30 mouse cellular contexts compared by ENCODE assay signal in genomic region chr9:21124837-21125236, GRCm38 (mm10). TPM values are rescaled to one million over a fixed set of nuclear protein-coding genes. Genes with fewer than 3 reads are reported as not detected.
DNase-seq lines count a peak whose midpoint lies in the region; ATAC-seq and TF ChIP-seq lines count a peak whose summit lies in the region.
"Had no signal": no experiment of that assay in that cellular context is flagged by ENCODE, and none has a peak within 500 bp of the region (broad histone marks: within the 10 kb centered on the region; RNA-seq: fewer than 3 reads in every experiment).

No protein-coding gene starts in this region.

- no peak for TF ChIP-seq POLR2A in CH12.LX (IDR thresholded peaks at IDR 0.05; ENCODE audit: low read depth, low read length)
- no peak for TF ChIP-seq POLR2A in bone marrow, adult 2 months (IDR thresholded peaks at IDR 0.05; ENCODE audit: borderline replicate concordance, control insufficient read depth, low read depth, low read length)

- no peak overlapping the region for H3K4me3 ChIP-seq in CH12.LX (replicated peaks in 1 of 3; ENCODE audit: low read depth in 2 of 3, low read length in 2 of 3, poor library complexity in 1 of 3)
- no peak overlapping the region for H3K4me3 ChIP-seq in bone marrow, adult 2 months (replicated peaks; ENCODE audit: control insufficient read depth, low read depth, low read length)
- no peak overlapping the region for H3K4me3 ChIP-seq in lung, postnatal 0 days (ENCODE audit: low read depth, low read length)
- H3K4me3 ChIP-seq in hindbrain, embryonic 10.5 days = no peak overlapping the region
- H3K4me3 ChIP-seq: embryonic facial prominence, embryonic 10.5 days; embryonic facial prominence, embryonic 13.5 days; erythroblast, embryonic 14.5 days; forebrain, embryonic 10.5 days; forebrain, embryonic 13.5 days; heart, embryonic 15.5 days had no signal

- H3K27me3 ChIP-seq in CH12.LX (replicated peaks) = no peaks in the 10 kb centered on the region
- H3K27me3 ChIP-seq in lung, postnatal 0 days (replicated peaks; ENCODE audit: insufficient read depth, low read length) = no peaks in the 10 kb centered on the region
- no peaks in the 10 kb centered on the region for H3K27me3 ChIP-seq in hindbrain, embryonic 10.5 days (ENCODE audit: insufficient read depth, poor library complexity, severe bottlenecking)
- H3K27me3 ChIP-seq: embryonic facial prominence, embryonic 13.5 days; forebrain, embryonic 13.5 days; heart, embryonic 15.5 days had no signal

- no peak for DNase-seq in CH12.LX (ENCODE audit: extremely low read depth)
- no peak for DNase-seq in ovary, postnatal 36 days (ENCODE audit: low spot score)
- no peak for DNase-seq in lung, postnatal 0 days (ENCODE audit: low spot score)
- no peak for DNase-seq in hindbrain, embryonic 10.5 days (ENCODE audit: low spot score)
- DNase-seq: adrenal gland, adult 8-10 months; adrenal gland, postnatal 25 days; cerebellum, adult 11-12 months; cerebellum, adult 8-10 months; cerebellum, postnatal 10 days; cerebellum, postnatal 36 days; embryo, embryonic 11 days; gastrocnemius, postnatal 10 days; gastrocnemius, postnatal 36 days; heart, postnatal 10 days; heart, postnatal 36 days had no signal

- dilution Hi-C loops in CH12.LX (cut with MboI; ENCODE audit: extremely low pct_ligation_motif_present, extremely low pct_unique_long_range_greater_than_20kb, low sequenced_read_pairs) = no loop called here

- 72% methylated on average over 5 of the region's 5 CpGs for WGBS in bone marrow, adult 2 months
- WGBS in lung, postnatal 0 days = 79% methylated on average over 5 of the region's 5 CpGs
- 87% methylated on average over 5 of the region's 5 CpGs for WGBS in hindbrain, embryonic 10.5 days

- ATAC-seq in megakaryocyte, adult 5-6 weeks (ENCODE audit: poor library complexity, severe bottlenecking) = peak; percentile 59
- ATAC-seq in lung, postnatal 0 days = no peak
- ATAC-seq: activated CD4-positive, CD25-positive, alpha-beta regulatory T cell, adult 4 months; CD4-positive, CD25-positive, alpha-beta regulatory T cell, adult 4 months; forebrain, embryonic 13.5 days; forebrain, embryonic 16.5 days; hindbrain, postnatal 0 days; inflammation-experienced regulatory T-cells, adult 6 months had no signal

- H3K9me3 ChIP-seq in CH12.LX (replicated peaks; ENCODE audit: low read length) = no peaks in the 10 kb centered on the region
- H3K9me3 ChIP-seq in lung, postnatal 0 days (ENCODE audit: low read length) = no peaks in the 10 kb centered on the region
- H3K9me3 ChIP-seq in hindbrain, embryonic 10.5 days = no peaks in the 10 kb centered on the region
- H3K9me3 ChIP-seq: embryonic facial prominence, embryonic 10.5 days; embryonic facial prominence, embryonic 13.5 days; forebrain, embryonic 10.5 days; forebrain, embryonic 13.5 days; heart, embryonic 15.5 days had no signal

- TF ChIP-seq RAD21 in CH12.LX (IDR thresholded peaks at IDR 0.05; ENCODE audit: low read depth, low read length) = no peak

- no peak overlapping the region for H3K4me2 ChIP-seq in CH12.LX (ENCODE audit: insufficient read depth, low read depth, poor library complexity, severe bottlenecking)
- H3K4me2 ChIP-seq in lung, postnatal 0 days (replicated peaks; ENCODE audit: low read depth, low read length) = no peak overlapping the region
- H3K4me2 ChIP-seq: embryonic facial prominence, embryonic 13.5 days; forebrain, embryonic 13.5 days; heart, embryonic 11.5 days; heart, embryonic 15.5 days; hindbrain, embryonic 14.5 days had no signal

- TF ChIP-seq CTCF in CH12.LX (conservative IDR thresholded peaks at IDR 0.05 in 1 of 2, IDR thresholded peaks at IDR 0.05 in 1 of 2; ENCODE audit: low read depth in 2 of 2, low read length in 2 of 2) = no peak
- TF ChIP-seq CTCF in bone marrow, adult 2 months (IDR thresholded peaks at IDR 0.05; ENCODE audit: control insufficient read depth, insufficient read depth, low read length) = no peak
- no peak for TF ChIP-seq CTCF in lung, postnatal 0 days (IDR thresholded peaks at IDR 0.05)

- peaks cover 35 to 52% of the 10 kb centered on the region in 2 experiments for H3K4me1 ChIP-seq in CH12.LX (ENCODE audit: control insufficient read depth in 1 of 2, insufficient read depth in 2 of 2)
- peaks cover 3% of the 10 kb centered on the region; the same call in 1 of the 2 replicates for H3K4me1 ChIP-seq in bone marrow, adult 2 months (ENCODE audit: control insufficient read depth, insufficient read depth, low read length)
- no peaks in the 10 kb centered on the region for H3K4me1 ChIP-seq in lung, postnatal 0 days (ENCODE audit: insufficient read depth, low read depth, low read length)
- H3K4me1 ChIP-seq in hindbrain, embryonic 10.5 days (replicated peaks) = no peaks in the 10 kb centered on the region
- H3K4me1 ChIP-seq: embryonic facial prominence, embryonic 10.5 days; embryonic facial prominence, embryonic 13.5 days; forebrain, embryonic 10.5 days; forebrain, embryonic 13.5 days had no signal

- peaks cover 83 to 89% of the 10 kb centered on the region in 2 experiments for H3K36me3 ChIP-seq in CH12.LX (replicated peaks in 1 of 2; ENCODE audit: control insufficient read depth in 1 of 2, insufficient read depth in 1 of 2, low read length in 1 of 2)
- H3K36me3 ChIP-seq in lung, postnatal 0 days (ENCODE audit: insufficient read depth, low read length) = peaks cover 11% of the 10 kb centered on the region; the same call in 1 of the 2 replicates
- H3K36me3 ChIP-seq in hindbrain, embryonic 10.5 days = peaks cover 60% of the 10 kb centered on the region

- no peak for TF ChIP-seq EP300 in CH12.LX (IDR thresholded peaks at IDR 0.05; ENCODE audit: low read length)
- TF ChIP-seq EP300 in lung, postnatal 0 days (IDR thresholded peaks at IDR 0.05) = no peak

- peak overlapping the region; percentile 37; the same call in 1 of the 2 replicates for H3K9ac ChIP-seq in CH12.LX (ENCODE audit: insufficient read depth, low read depth)
- H3K9ac ChIP-seq in lung, postnatal 0 days (replicated peaks; ENCODE audit: low read depth) = no peak overlapping the region
- H3K9ac ChIP-seq: embryonic facial prominence, embryonic 13.5 days; forebrain, embryonic 13.5 days; heart, embryonic 15.5 days; hindbrain, embryonic 14.5 days had no signal

- in situ Hi-C loops in CH12.LX (cut with MboI; ENCODE audit: low pct_ligation_motif_present, low pct_unique_long_range_greater_than_20kb, low sequenced_read_pairs) = loop anchor here (5.0 kb wide), 1 partner anchor 93 kb away; the partner anchor contains the start of gene Icam5

- peaks cover 17% of the 10 kb centered on the region for H3K79me2 ChIP-seq in CH12.LX (replicated peaks; ENCODE audit: control insufficient read depth, extremely low read depth, insufficient read depth, poor library complexity, severe bottlenecking)

- H3K27ac ChIP-seq in CH12.LX (ENCODE audit: insufficient read depth, low read depth) = peak overlapping the region; percentile 90
- H3K27ac ChIP-seq in bone marrow, adult 2 months (ENCODE audit: control insufficient read depth, insufficient read depth, low read depth, low read length, poor library complexity) = peak overlapping the region; percentile 25; the same call in 1 of the 2 replicates
- no peak overlapping the region for H3K27ac ChIP-seq in lung, postnatal 0 days (ENCODE audit: low read length)
- no peak overlapping the region for H3K27ac ChIP-seq in hindbrain, embryonic 10.5 days
- H3K27ac ChIP-seq: embryonic facial prominence, embryonic 10.5 days; embryonic facial prominence, embryonic 13.5 days; forebrain, embryonic 10.5 days; forebrain, embryonic 13.5 days; hindbrain, embryonic 14.5 days; hindbrain, postnatal 0 days had no signal

RNA-seq across cellular contexts. Expression of gene Tyk2, which starts 6.2 kb away (rescaled TPM):
- total RNA-seq in CH12.LX (2012; rRNA removed) (64.3 and 80.0 TPM in 2 replicates), CH12.LX (2014; rRNA removed) (39.0 and 40.6 TPM in 2 replicates)
- polyA plus RNA-seq in CH12.LX (2012; ENCODE audit: insufficient read length, low read depth) = 45.1 and 49.6 TPM in 2 replicates
- polyA plus RNA-seq in bone marrow, adult 2 months (2011; ENCODE audit: insufficient read depth, insufficient read length, low replicate concordance, missing spikeins) = 15.0 and 27.9 TPM in 2 replicates
- total RNA-seq in megakaryocyte, adult 5-6 weeks (2015) = 24.9 and 30.9 TPM in 2 replicates
- 33.5 and 37.0 TPM in 2 replicates for total RNA-seq in megakaryocyte, adult 5-6 weeks (2017)
- 10.9 and 12.5 TPM in 2 replicates for polyA plus RNA-seq in lung, postnatal 0 days (2015; fragmentation: Nextera tagmentation; extraction: Ambion mirVana)
- 15.3 and 15.5 TPM in 2 replicates for polyA plus RNA-seq in hindbrain, embryonic 10.5 days (2016; fragmentation: Nextera tagmentation; extraction: Ambion mirVana)

RNA-seq across cellular contexts. Expression of gene Cdc37, which starts 24.9 kb away (rescaled TPM):
- total RNA-seq in CH12.LX (2012; rRNA removed) (227 and 230 TPM in 2 replicates), CH12.LX (2014; rRNA removed) (84.1 and 87.2 TPM in 2 replicates)
- polyA plus RNA-seq in CH12.LX (2012; ENCODE audit: insufficient read length, low read depth) = 447 and 532 TPM in 2 replicates
- polyA plus RNA-seq in bone marrow, adult 2 months (2011; ENCODE audit: insufficient read depth, insufficient read length, low replicate concordance, missing spikeins) = 29.6 and 51.1 TPM in 2 replicates
- 39.6 and 49.0 TPM in 2 replicates for total RNA-seq in megakaryocyte, adult 5-6 weeks (2015)
- total RNA-seq in megakaryocyte, adult 5-6 weeks (2017) = 149 and 165 TPM in 2 replicates
- polyA plus RNA-seq in lung, postnatal 0 days (2015; fragmentation: Nextera tagmentation; extraction: Ambion mirVana) = 165 and 171 TPM in 2 replicates
- 333 and 374 TPM in 2 replicates for polyA plus RNA-seq in hindbrain, embryonic 10.5 days (2016; fragmentation: Nextera tagmentation; extraction: Ambion mirVana)

RNA-seq across cellular contexts. Expression of gene Raver1, which starts 33.0 kb away (rescaled TPM):
- total RNA-seq in CH12.LX (2012; rRNA removed) (30.8 and 31.3 TPM in 2 replicates), CH12.LX (2014; rRNA removed) (16.0 and 18.9 TPM in 2 replicates)
- polyA plus RNA-seq in CH12.LX (2012; ENCODE audit: insufficient read length, low read depth) = 77.9 and 101 TPM in 2 replicates
- polyA plus RNA-seq in bone marrow, adult 2 months (2011; ENCODE audit: insufficient read depth, insufficient read length, low replicate concordance, missing spikeins) = 9.6 and 20.5 TPM in 2 replicates
- 36.0 and 43.0 TPM in 2 replicates for total RNA-seq in megakaryocyte, adult 5-6 weeks (2015)
- total RNA-seq in megakaryocyte, adult 5-6 weeks (2017) = 17.1 and 22.0 TPM in 2 replicates
- polyA plus RNA-seq in lung, postnatal 0 days (2015; fragmentation: Nextera tagmentation; extraction: Ambion mirVana) = 15.3 and 16.8 TPM in 2 replicates
- polyA plus RNA-seq in hindbrain, embryonic 10.5 days (2016; fragmentation: Nextera tagmentation; extraction: Ambion mirVana) = 94.3 and 103 TPM in 2 replicates

RNA-seq across cellular contexts. Expression of gene Gm38431, which starts 33.0 kb away (rescaled TPM):
- total RNA-seq in CH12.LX (2012; rRNA removed) (20.6 and 30.5 TPM in 2 replicates), CH12.LX (2014; rRNA removed) (0.26 and 1.1 TPM in 2 replicates)
- polyA plus RNA-seq in CH12.LX (2012; ENCODE audit: insufficient read length, low read depth) = 7.1 and 9.8 TPM in 2 replicates
- 2.5 and 4.9 TPM in 2 replicates for polyA plus RNA-seq in bone marrow, adult 2 months (2011; ENCODE audit: insufficient read depth, insufficient read length, low replicate concordance, missing spikeins)
- 43.4 and 44.9 TPM in 2 replicates for total RNA-seq in megakaryocyte, adult 5-6 weeks (2015)
- total RNA-seq in megakaryocyte, adult 5-6 weeks (2017) = 3.8 and 5.1 TPM in 2 replicates
- polyA plus RNA-seq in lung, postnatal 0 days (2015; fragmentation: Nextera tagmentation; extraction: Ambion mirVana) = 0.60 and 0.69 TPM in 2 replicates
- 2.9 and 3.7 TPM in 2 replicates for polyA plus RNA-seq in hindbrain, embryonic 10.5 days (2016; fragmentation: Nextera tagmentation; extraction: Ambion mirVana)

RNA-seq across cellular contexts. Expression of gene Pde4a, which starts 40.7 kb away (rescaled TPM):
- total RNA-seq in CH12.LX (2012; rRNA removed) (4.1 and 4.8 TPM in 2 replicates), CH12.LX (2014; rRNA removed) (1.2 and 1.7 TPM in 2 replicates)
- 7.2 and 7.6 TPM in 2 replicates for polyA plus RNA-seq in CH12.LX (2012; ENCODE audit: insufficient read length, low read depth)
- polyA plus RNA-seq in bone marrow, adult 2 months (2011; ENCODE audit: insufficient read depth, insufficient read length, low replicate concordance, missing spikeins) = 6.5 and 7.9 TPM in 2 replicates
- total RNA-seq in megakaryocyte, adult 5-6 weeks (2015) = 6.8 and 7.3 TPM in 2 replicates
- 3.0 and 3.9 TPM in 2 replicates for total RNA-seq in megakaryocyte, adult 5-6 weeks (2017)
- polyA plus RNA-seq in lung, postnatal 0 days (2015; fragmentation: Nextera tagmentation; extraction: Ambion mirVana) = 3.9 and 4.7 TPM in 2 replicates
- polyA plus RNA-seq in hindbrain, embryonic 10.5 days (2016; fragmentation: Nextera tagmentation; extraction: Ambion mirVana) = 3.7 and 6.5 TPM in 2 replicates

Comparison
In these comparisons a context has a peak if more than half of its experiments do, and no peak if none do; other contexts are left out.
1. H3K27ac ChIP-seq: peak in CH12.LX (single experiment) and bone marrow, adult 2 months (single experiment); none in lung, postnatal 0 days (single experiment) and hindbrain, embryonic 10.5 days (single experiment).